Mouse (Mus musculus): Measurements from ENCODE around the gene Nop56. TPM values are rescaled to one million over a fixed set of nuclear protein-coding genes. Genes with fewer than 3 reads are reported as not detected.

Nop56 gene
- 55.2 and 95.8 TPM in 2 replicates for polyA plus RNA-seq (2012)

GRCm38 (mm10) chr2:130274149-130274861 lies at the start of gene Nop56:
TSS of gene Nop56 (plus strand) at chr2:130274430.
- TF ChIP-seq GATA1 (IDR thresholded peaks at IDR 0.05; ENCODE audit: low read length): no peak

GRCm38 (mm10) chr2:130246912-130247311 lies 27.3 kb upstream of the Nop56 start:
- TF ChIP-seq GATA1 (IDR thresholded peaks at IDR 0.05; ENCODE audit: low read length): no peak

GRCm38 (mm10) chr2:130248226-130248625 lies 26.0 kb upstream of the Nop56 start:
- no peak for TF ChIP-seq GATA1 (IDR thresholded peaks at IDR 0.05; ENCODE audit: low read length)

- no peak for TF ChIP-seq GATA1 (IDR thresholded peaks at IDR 0.05; ENCODE audit: low read length)
These were observed 17.5 kb upstream of the Nop56 start for GRCm38 (mm10) chr2:130256762-130257161.

- no peak for TF ChIP-seq GATA1 (IDR thresholded peaks at IDR 0.05; ENCODE audit: low read length)
These were observed 13.4 kb upstream of the Nop56 start for GRCm38 (mm10) chr2:130260822-130261221.

- TF ChIP-seq GATA1 (IDR thresholded peaks at IDR 0.05; ENCODE audit: low read length): no peak
These were observed 12.3 kb upstream of the Nop56 start for GRCm38 (mm10) chr2:130261914-130262313.

GRCm38 (mm10) chr2:130262398-130262797 lies 11.8 kb upstream of the Nop56 start:
- TF ChIP-seq GATA1 (IDR thresholded peaks at IDR 0.05; ENCODE audit: low read length): peak; percentile 36

- TF ChIP-seq GATA1 (IDR thresholded peaks at IDR 0.05; ENCODE audit: low read length): no peak
These were observed 8.7 kb upstream of the Nop56 start for GRCm38 (mm10) chr2:130265520-130265919.

GRCm38 (mm10) chr2:130268074-130268473 lies 6.2 kb upstream of the Nop56 start:
- no peak for TF ChIP-seq GATA1 (IDR thresholded peaks at IDR 0.05; ENCODE audit: low read length)

- TF ChIP-seq GATA1 (IDR thresholded peaks at IDR 0.05; ENCODE audit: low read length): no peak
These were observed 498 bp upstream of the Nop56 start for GRCm38 (mm10) chr2:130273732-130274131.

GRCm38 (mm10) chr2:130274862-130275261 lies 632 bp downstream of the Nop56 start:
- no peak for TF ChIP-seq GATA1 (IDR thresholded peaks at IDR 0.05; ENCODE audit: low read length)

GRCm38 (mm10) chr2:130275649-130276048 lies 1.4 kb downstream of the Nop56 start:
- TF ChIP-seq GATA1 (IDR thresholded peaks at IDR 0.05; ENCODE audit: low read length): no peak

- no peak for TF ChIP-seq GATA1 (IDR thresholded peaks at IDR 0.05; ENCODE audit: low read length)
These were observed 5.4 kb downstream of the Nop56 start for GRCm38 (mm10) chr2:130279600-130280091.

GRCm38 (mm10) chr2:130280224-130280623 lies 6.0 kb downstream of the Nop56 start:
- no peak for TF ChIP-seq GATA1 (IDR thresholded peaks at IDR 0.05; ENCODE audit: low read length)

GRCm38 (mm10) chr2:130280818-130281217 lies 6.6 kb downstream of the Nop56 start:
- TF ChIP-seq GATA1 (IDR thresholded peaks at IDR 0.05; ENCODE audit: low read length): no peak

- TF ChIP-seq GATA1 (IDR thresholded peaks at IDR 0.05; ENCODE audit: low read length): no peak
These were observed 9.8 kb downstream of the Nop56 start, which contains the start of gene Idh3b for GRCm38 (mm10) chr2:130283854-130284654. TSS of gene Idh3b (minus strand) at chr2:130284547.
